Mouse (Mus musculus) forebrain, embryonic 11.5 days (tissue): ENCODE measurements around the gene Theg. TPM values are rescaled to one million over a fixed set of nuclear protein-coding genes. Genes with fewer than 3 reads are reported as not detected.

Source experiments
- ATAC-seq: fragments of 200-750 bp; cut with Nextera tagmentation; replicated peaks from 2 replicates; pipeline ENCODE4 v1.8.0; 2017; ENCODE audit warnings: moderate TSS enrichment; ENCODE audit not compliant: low FRiP score
- DNase-seq: peaks from one replicate; pipeline ENCODE4 v3.0.0-alpha.2; 2017; ENCODE audit warnings: low spot score
- H3K27ac ChIP-seq: fragments of 300-500 bp; sonication (generic); 2 replicates; pipeline ENCODE4 v1.5.1; 2014; ENCODE audit warnings: low read depth, low read length
- H3K27me3 ChIP-seq: fragments of 300-500 bp; sonication (generic); 2 replicates; pipeline ENCODE4 v1.6.1; 2014; ENCODE audit warnings: mild to moderate bottlenecking, low read length, mixed read lengths; ENCODE audit not compliant: control insufficient read depth, insufficient read depth
- H3K36me3 ChIP-seq: fragments of 300-500 bp; sonication (generic); 2 replicates; pipeline ENCODE4 v1.6.1; 2014; ENCODE audit warnings: mild to moderate bottlenecking, low read length, moderate library complexity, mixed read lengths; ENCODE audit not compliant: control insufficient read depth, insufficient read depth
- H3K4me1 ChIP-seq: fragments of 300-500 bp; sonication (generic); replicated peaks from 2 replicates; pipeline ENCODE4 v1.6.1; 2014; ENCODE audit warnings: low read length, mixed read lengths; ENCODE audit not compliant: control insufficient read depth, insufficient read depth
- H3K4me2 ChIP-seq: fragments of 300-500 bp; sonication (generic); 2 replicates; pipeline ENCODE4 v1.6.1; 2014; ENCODE audit warnings: low read depth, mild to moderate bottlenecking, low read length, moderate library complexity, mixed read lengths; ENCODE audit not compliant: severe bottlenecking
- H3K4me3 ChIP-seq: fragments of 300-500 bp; sonication (generic); 2 replicates; pipeline ENCODE4 v1.5.1; 2014; ENCODE audit warnings: low read depth, low read length
- H3K9ac ChIP-seq: fragments of 300-500 bp; sonication (generic); 2 replicates; pipeline ENCODE4 v1.6.1; 2014; ENCODE audit warnings: low read length
- H3K9me3 ChIP-seq: fragments of 300-500 bp; sonication (generic); 2 replicates; pipeline ENCODE4 v1.6.1; 2016; ENCODE audit warnings: low read length, mixed read lengths; ENCODE audit not compliant: control insufficient read depth
- WGBS: fragments of 180-500 bp; shearing (Covaris S2); extraction: QIAGEN DNeasy Blood & Tissue Kit; methylation state at CpG from one replicate; pipeline ENCODE4 v1.1.7; 2014; 5-methylcytosine and 5-hydroxymethylcytosine counted together
- microRNA-seq: library from miRNA; unstranded; fragments of <30 nt; microRNA quantifications from one replicate; pipeline ENCODE4, GENCODE M21; 2016; ENCODE audit not compliant: insufficient number of aligned reads
- polyA plus RNA-seq: library from polyadenylated mRNA; unstranded; fragments of >200 nt; fragmentation: Nextera tagmentation; extraction: Ambion mirVana; gene quantifications from 2 replicates; pipeline ENCODE4 v1.2.1, GENCODE M21; 2014

Theg gene
- polyA plus RNA-seq, 1 experiment from 2014 or later = not detected

DNA sequence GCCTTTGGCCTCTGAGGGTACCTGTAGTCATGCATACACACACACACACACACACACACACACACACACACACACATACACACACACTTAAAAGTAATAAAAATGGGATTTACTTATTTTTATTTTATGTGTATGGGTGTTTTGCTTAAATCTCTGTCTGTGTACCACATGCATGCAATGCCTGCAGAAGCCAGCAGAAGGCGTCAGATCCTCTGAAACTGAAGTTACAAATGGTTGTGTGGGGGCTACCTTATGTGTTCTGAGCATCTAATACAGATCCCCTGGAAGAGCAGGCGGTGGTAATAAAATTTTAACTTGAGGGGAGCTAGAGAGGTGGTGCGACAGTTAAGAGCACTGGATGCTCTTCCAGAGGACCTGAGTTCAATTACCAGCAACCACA lies 59.0 kb downstream of the Theg start:
- H3K4me3 ChIP-seq = no peak overlapping the region
- no peak overlapping the region for H3K4me2 ChIP-seq
- WGBS = 87% methylated on average over 3 of the region's 3 CpGs
- 0 out of 2 replicates have a peak, but pooled peaks cover 2% of the 10 kb centered on the region for H3K4me1 ChIP-seq
- no peaks in the 10 kb centered on the region for H3K27me3 ChIP-seq
- no peak overlapping the region for H3K9ac ChIP-seq
- H3K27ac ChIP-seq = no peak overlapping the region
- peak; percentile 27 for DNase-seq
- no peaks in the 10 kb centered on the region for H3K9me3 ChIP-seq
- no peaks in the 10 kb centered on the region for H3K36me3 ChIP-seq
- ATAC-seq = no peak

GRCm38 (mm10) chr10:79527453-79527845 lies 59.7 kb downstream of the Theg start:
- Histone ChIP-seq H3K4me3 (no peak overlapping the region), H3K27me3 (no peaks in the 10 kb centered on the region), H3K9ac (no peak overlapping the region), H3K27ac (no peak overlapping the region), H3K4me1 (0 out of 2 replicates have a peak, but pooled peaks cover 1% of the 10 kb centered on the region), H3K4me2 (no peak overlapping the region), H3K9me3 (no peaks in the 10 kb centered on the region), H3K36me3 (no peaks in the 10 kb centered on the region)
- 87% methylated on average over 6 of the region's 6 CpGs for WGBS
- DNase-seq (peak; percentile 33), ATAC-seq (no peak)

DNA sequence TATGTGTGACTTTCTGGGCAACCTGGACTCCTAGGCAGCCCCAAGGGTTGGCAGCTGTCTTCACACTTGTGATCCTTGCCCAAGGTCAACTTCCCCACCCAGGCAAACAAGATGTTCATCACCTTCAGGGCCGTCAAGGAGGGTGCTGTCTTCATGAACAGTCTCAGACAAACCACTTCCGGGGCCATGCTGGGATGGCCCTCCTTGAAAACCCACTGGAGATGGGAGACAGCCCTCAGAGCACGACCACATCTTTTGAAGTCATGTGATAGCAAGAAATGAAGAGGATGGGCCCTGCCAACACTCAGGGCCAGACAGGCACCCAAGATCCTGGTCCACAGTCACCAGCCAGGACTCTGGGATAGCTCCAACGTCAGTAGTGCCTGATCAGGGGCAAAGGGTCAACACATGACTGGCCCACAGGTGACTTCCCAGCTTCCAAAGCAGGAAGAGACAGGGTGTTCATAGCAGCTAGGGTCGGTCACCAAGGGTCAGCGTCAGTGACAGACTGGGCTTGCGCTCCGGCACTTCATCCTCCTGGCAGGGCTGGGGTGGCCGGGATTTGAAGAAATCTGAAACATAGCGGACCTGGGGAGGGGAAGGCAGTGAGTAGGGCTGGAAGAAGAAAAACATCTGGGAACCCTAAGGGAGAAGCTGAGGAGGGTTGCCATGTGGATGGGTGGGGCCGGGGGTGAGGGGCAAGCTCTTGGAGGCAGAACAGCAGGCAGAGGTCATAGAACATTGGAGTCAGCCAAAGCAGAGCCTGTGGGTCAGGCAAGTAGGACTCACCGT lies 60.3 kb downstream of the Theg start:
- no peak for ATAC-seq
- Histone ChIP-seq H3K4me2 (no peak overlapping the region), H3K9me3 (no peaks in the 10 kb centered on the region), H3K27ac (no peak overlapping the region), H3K27me3 (no peaks in the 10 kb centered on the region), H3K4me3 (no peak overlapping the region), H3K4me1 (no peaks in the 10 kb centered on the region), H3K9ac (no peak overlapping the region), H3K36me3 (no peaks in the 10 kb centered on the region)
- 88% methylated on average over 12 of the region's 12 CpGs for WGBS
- DNase-seq = peak; percentile 50

Small RNAs within 50 kb of the gene (microRNA-seq; reads per million reads assigned to microRNA genes)
- gene Mir6909 = not detected

Other genes with a start within 250 kb of the Theg start
- not detected in 2 replicates for gene Vmn2r82, start 230.8 kb downstream of the Theg start, polyA plus RNA-seq
- gene Vmn2r83, start 118.6 kb downstream of the Theg start, polyA plus RNA-seq = not detected in 2 replicates
- gene Plpp2, start 53.5 kb downstream of the Theg start, polyA plus RNA-seq = 14.2 and 15.6 TPM in 2 replicates
- 64.4 and 67.7 TPM in 2 replicates for gene Mier2, start 32.1 kb downstream of the Theg start, polyA plus RNA-seq
- 0.04 and 0.09 TPM in 2 replicates for gene C2cd4c, start 26.7 kb upstream of the Theg start, polyA plus RNA-seq
- 9.4 and 9.9 TPM in 2 replicates for gene Shc2, start 50.6 kb upstream of the Theg start, polyA plus RNA-seq
- not detected in 2 replicates for gene Odf3l2, start 58.4 kb upstream of the Theg start, polyA plus RNA-seq
- gene Madcam1, start 77.2 kb upstream of the Theg start, polyA plus RNA-seq = 0.59 and 0.83 TPM in 2 replicates
- 59.7 and 65.2 TPM in 2 replicates for gene Tpgs1, start 82.0 kb upstream of the Theg start, polyA plus RNA-seq
- 180 and 185 TPM in 2 replicates for gene Cdc34, start 94.9 kb upstream of the Theg start, polyA plus RNA-seq
- gene Gzmm, start 101.7 kb upstream of the Theg start, polyA plus RNA-seq = 0.81 and 0.92 TPM in 2 replicates
- 551 and 582 TPM in 2 replicates for gene Bsg, start 117.2 kb upstream of the Theg start, polyA plus RNA-seq
- 0.15 and 0.40 TPM in 2 replicates for gene Hcn2, start 129.3 kb upstream of the Theg start, polyA plus RNA-seq
- 41.1 and 44.8 TPM in 2 replicates for gene Polrmt, start 159.2 kb upstream of the Theg start, polyA plus RNA-seq
- gene Fgf22, start 167.7 kb upstream of the Theg start, polyA plus RNA-seq = 0.36 and 0.40 TPM in 2 replicates
- 118 TPM in 2 replicates for gene Rnf126, start 179.6 kb upstream of the Theg start, polyA plus RNA-seq
- 0.41 and 1.0 TPM in 2 replicates for gene Fstl3, start 189.9 kb upstream of the Theg start, polyA plus RNA-seq
- gene Prss57, start 203.6 kb upstream of the Theg start, polyA plus RNA-seq = not detected in 2 replicates
- 140 and 157 TPM in 2 replicates for gene Palm, start 206.2 kb upstream of the Theg start, polyA plus RNA-seq
- gene Misp, start 233.7 kb upstream of the Theg start, polyA plus RNA-seq = 0.39 and 0.99 TPM in 2 replicates